Mouse (Mus musculus): ENCODE measurements at regions not wholly inside any gene's neighbourhood (a gene's known extent, or its start where the extent isn't known, plus 50 kb on each side); places are given as distances from the start of the nearest gene placed in this dataset.

DNA sequence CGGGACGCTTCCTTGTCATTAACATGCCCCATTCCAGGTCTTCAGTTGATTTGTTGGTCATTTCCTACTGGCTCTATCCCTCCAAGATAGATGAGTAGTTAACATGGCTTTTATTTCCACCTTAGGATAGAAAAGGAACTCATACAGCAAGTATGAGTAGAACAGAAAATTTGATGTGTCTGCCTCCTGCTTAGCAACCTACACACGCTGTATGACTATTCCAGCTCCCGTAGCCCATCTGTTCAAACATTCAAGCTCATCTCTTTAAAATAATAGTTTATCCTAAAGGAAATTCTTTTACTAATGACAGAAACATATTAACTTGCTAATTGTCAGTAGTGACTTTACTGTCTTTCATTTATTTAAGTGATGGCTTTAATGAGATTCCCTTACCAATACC lies 323.0 kb downstream of the Wdr20rt start (continued):
- TF ChIP-seq MAFK (IDR thresholded peaks at IDR 0.05; ENCODE audit: insufficient replicate concordance, low read length) (no peak), CTCF (conservative IDR thresholded peaks at IDR 0.05 in 1 of 2, IDR thresholded peaks at IDR 0.05 in 1 of 2; ENCODE audit: low read depth in 2 of 2, low read length in 2 of 2) (no peak)

DNA sequence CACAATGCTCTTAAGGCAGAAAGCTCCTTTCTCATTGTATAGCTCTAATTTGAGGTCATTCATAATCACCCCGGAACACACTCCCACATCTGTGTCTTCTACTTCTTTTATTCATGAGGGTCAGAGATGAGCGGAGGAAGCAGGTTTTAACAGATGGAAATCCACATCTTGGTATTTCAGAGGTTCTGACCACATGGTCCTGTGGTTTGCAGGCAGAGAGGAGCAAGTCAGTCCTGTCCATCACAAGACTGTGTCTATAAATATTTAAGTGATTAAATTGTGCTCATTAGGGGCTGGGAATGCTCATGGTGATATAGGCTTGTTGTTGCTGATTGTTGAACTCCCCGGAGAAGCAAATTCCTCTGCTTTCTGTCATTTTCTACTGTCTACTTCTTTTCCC lies 326.9 kb downstream of the Wdr20rt start:
- H3K4me2 ChIP-seq (ENCODE audit: insufficient read depth, low read depth, poor library complexity, severe bottlenecking), result no peak overlapping the region
- H3K79me2 ChIP-seq (replicated peaks; ENCODE audit: control insufficient read depth, extremely low read depth, insufficient read depth, poor library complexity, severe bottlenecking), result no peaks in the 10 kb centered on the region
- in situ Hi-C loops (cut with MboI; ENCODE audit: low pct_ligation_motif_present, low pct_unique_long_range_greater_than_20kb, low sequenced_read_pairs) (no loop called here), dilution Hi-C loops (cut with MboI; ENCODE audit: extremely low pct_ligation_motif_present, extremely low pct_unique_long_range_greater_than_20kb, low sequenced_read_pairs) (no loop called here)
- DNase-seq (ENCODE audit: extremely low read depth), result no peak
- H3K4me1 ChIP-seq (ENCODE audit: control insufficient read depth in 1 of 2, insufficient read depth in 2 of 2), result no peaks in the 10 kb centered on the region
- no peak overlapping the region for H3K27ac ChIP-seq (ENCODE audit: insufficient read depth, low read depth)
- no peak for TF ChIP-seq MAFK (IDR thresholded peaks at IDR 0.05; ENCODE audit: insufficient replicate concordance, low read length)
- no peaks in the 10 kb centered on the region for H3K27me3 ChIP-seq (replicated peaks)
- no peaks in the 10 kb centered on the region for H3K36me3 ChIP-seq (replicated peaks in 1 of 2; ENCODE audit: control insufficient read depth in 1 of 2, insufficient read depth in 1 of 2, low read length in 1 of 2)
- H3K4me3 ChIP-seq (replicated peaks in 1 of 3; ENCODE audit: low read depth in 2 of 3, low read length in 2 of 3, poor library complexity in 1 of 3), result no peak overlapping the region
- no peak overlapping the region for H3K9ac ChIP-seq (ENCODE audit: insufficient read depth, low read depth)
- H3K9me3 ChIP-seq (replicated peaks; ENCODE audit: low read length), result no peaks in the 10 kb centered on the region

- DNase-seq (ENCODE audit: extremely low read depth), result no peak
- TF ChIP-seq USF1 (IDR thresholded peaks at IDR 0.05; ENCODE audit: low read depth, low read length) (no peak), MAZ (IDR thresholded peaks at IDR 0.05; ENCODE audit: low read depth, low read length) (no peak), SIN3A (IDR thresholded peaks at IDR 0.05; ENCODE audit: low read length) (no peak), TCF12 (IDR thresholded peaks at IDR 0.05; ENCODE audit: low read depth, low read length) (no peak)
- H3K79me2 ChIP-seq (replicated peaks; ENCODE audit: control insufficient read depth, extremely low read depth, insufficient read depth, poor library complexity, severe bottlenecking), result no peaks in the 10 kb centered on the region
- H3K9ac ChIP-seq (ENCODE audit: insufficient read depth, low read depth), result no peak overlapping the region
- no peak overlapping the region for H3K27ac ChIP-seq (ENCODE audit: insufficient read depth, low read depth)
- H3K27me3 ChIP-seq (replicated peaks), result no peaks in the 10 kb centered on the region
- H3K36me3 ChIP-seq (replicated peaks in 1 of 2; ENCODE audit: control insufficient read depth in 1 of 2, insufficient read depth in 1 of 2, low read length in 1 of 2), result no peaks in the 10 kb centered on the region
- dilution Hi-C loops (cut with MboI; ENCODE audit: extremely low pct_ligation_motif_present, extremely low pct_unique_long_range_greater_than_20kb, low sequenced_read_pairs), result no loop called here
- H3K4me2 ChIP-seq (ENCODE audit: insufficient read depth, low read depth, poor library complexity, severe bottlenecking), result no peak overlapping the region
- H3K4me1 ChIP-seq (ENCODE audit: control insufficient read depth in 1 of 2, insufficient read depth in 2 of 2), result no peaks in the 10 kb centered on the region; a peak in 1 of 4 replicates
- H3K9me3 ChIP-seq (replicated peaks; ENCODE audit: low read length), result no peaks in the 10 kb centered on the region
- in situ Hi-C loops (cut with MboI; ENCODE audit: low pct_ligation_motif_present, low pct_unique_long_range_greater_than_20kb, low sequenced_read_pairs), result no loop called here
- H3K4me3 ChIP-seq (replicated peaks in 1 of 3; ENCODE audit: low read depth in 2 of 3, low read length in 2 of 3, poor library complexity in 1 of 3), result no peak overlapping the region
These were observed 333.7 kb downstream of the Wdr20rt start for GRCm38 (mm10) chr12:65559036-65559435.

- in situ Hi-C loops (cut with MboI; ENCODE audit: low pct_ligation_motif_present, low pct_unique_long_range_greater_than_20kb, low sequenced_read_pairs), result no loop called here
- Histone ChIP-seq H3K4me2 (ENCODE audit: insufficient read depth, low read depth, poor library complexity, severe bottlenecking) (no peak overlapping the region), H3K9ac (ENCODE audit: insufficient read depth, low read depth) (no peak overlapping the region), H3K36me3 (replicated peaks in 1 of 2; ENCODE audit: control insufficient read depth in 1 of 2, insufficient read depth in 1 of 2, low read length in 1 of 2) (no peaks in the 10 kb centered on the region), H3K4me1 (ENCODE audit: control insufficient read depth in 1 of 2, insufficient read depth in 2 of 2) (no peaks in the 10 kb centered on the region; a peak in 1 of 4 replicates), H3K79me2 (replicated peaks; ENCODE audit: control insufficient read depth, extremely low read depth, insufficient read depth, poor library complexity, severe bottlenecking) (no peaks in the 10 kb centered on the region), H3K9me3 (replicated peaks; ENCODE audit: low read length) (no peaks in the 10 kb centered on the region), H3K27me3 (replicated peaks) (no peaks in the 10 kb centered on the region), H3K27ac (ENCODE audit: insufficient read depth, low read depth) (no peak overlapping the region), H3K4me3 (replicated peaks in 1 of 3; ENCODE audit: low read depth in 2 of 3, low read length in 2 of 3, poor library complexity in 1 of 3) (no peak overlapping the region)
- dilution Hi-C loops (cut with MboI; ENCODE audit: extremely low pct_ligation_motif_present, extremely low pct_unique_long_range_greater_than_20kb, low sequenced_read_pairs), result no loop called here
- no peak for TF ChIP-seq EP300 (IDR thresholded peaks at IDR 0.05; ENCODE audit: low read length)
- TF ChIP-seq MAZ (IDR thresholded peaks at IDR 0.05; ENCODE audit: low read depth, low read length), result no peak
- TF ChIP-seq SIN3A (IDR thresholded peaks at IDR 0.05; ENCODE audit: low read length), result no peak
- no peak for TF ChIP-seq MYC (IDR thresholded peaks at IDR 0.05; ENCODE audit: low read depth, low read length)
- no peak for TF ChIP-seq SMC3 (IDR thresholded peaks at IDR 0.05; ENCODE audit: low read depth, low read length)
- TF ChIP-seq ZKSCAN1 (IDR thresholded peaks at IDR 0.05; ENCODE audit: borderline replicate concordance, low read depth, low read length), result no peak
- TF ChIP-seq ELF1 (IDR thresholded peaks at IDR 0.05; ENCODE audit: low read depth, low read length), result no peak
- TF ChIP-seq POLR2A (IDR thresholded peaks at IDR 0.05; ENCODE audit: low read depth, low read length), result no peak
- no peak for DNase-seq (ENCODE audit: extremely low read depth)
These were observed 334.5 kb downstream of the Wdr20rt start for GRCm38 (mm10) chr12:65559809-65560208.

Measured in CH12.LX (cell line).